Comparison of ENCODE assay signal across 8 mouse cellular contexts in the genomic region with DNA sequence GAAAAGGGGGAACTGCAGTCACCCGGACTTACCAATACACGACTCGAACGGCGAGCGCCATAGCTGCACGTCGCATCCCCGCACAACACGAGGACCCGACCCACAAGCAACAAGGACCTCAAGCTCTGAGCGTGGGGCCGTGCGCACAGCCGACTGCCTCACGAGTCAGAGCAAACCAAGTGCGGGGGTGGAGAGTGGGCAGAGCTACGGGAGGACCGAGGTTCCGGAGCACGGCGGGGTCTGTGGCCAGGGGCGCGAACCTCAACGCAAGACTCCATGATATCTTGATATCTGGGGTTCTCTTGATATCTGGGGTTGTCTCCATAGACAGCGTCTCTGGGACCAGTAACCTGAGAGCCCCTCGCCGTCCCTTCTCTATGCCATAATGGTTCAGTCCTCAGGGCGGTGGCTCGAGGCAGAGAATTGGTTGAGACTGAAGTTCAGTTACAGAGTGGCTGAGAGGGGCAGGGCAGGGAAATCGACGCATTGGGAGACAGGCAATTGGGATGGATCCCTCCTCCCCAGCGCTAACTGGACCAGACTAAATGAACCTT. TPM values are rescaled to one million over a fixed set of nuclear protein-coding genes. Genes with fewer than 3 reads are reported as not detected.
A peak's percentile ranks its signal among the peaks of the same experiment; 100 is the strongest.
DNase-seq lines count a peak whose midpoint lies in the region; ATAC-seq and TF ChIP-seq lines count a peak whose summit lies in the region.

A gene (minus strand): TSS at position 183 of the 554 bp plus-strand sequence.

- peak within 1 kb of the TSS; percentile 93 for H3K9ac ChIP-seq in ES-E14 (ENCODE audit: insufficient read depth, low read depth, low read length, poor library complexity, severe bottlenecking)
- H3K9ac ChIP-seq in forebrain, embryonic 16.5 days (replicated peaks; ENCODE audit: low read depth, low read length), result peak within 1 kb of the TSS; percentile 79
- H3K9ac ChIP-seq in lung, embryonic 14.5 days, result peak within 1 kb of the TSS; percentile 83

- H3K36me3 ChIP-seq in ES-E14 (ENCODE audit: control insufficient read depth, insufficient read depth, low read length, poor library complexity, severe bottlenecking), result peaks cover 25% of the 10 kb centered on the region
- H3K36me3 ChIP-seq in forebrain, embryonic 16.5 days (ENCODE audit: control insufficient read depth, insufficient read depth), result peaks cover 15% of the 10 kb centered on the region
- peaks cover 23% of the 10 kb centered on the region for H3K36me3 ChIP-seq in lung, embryonic 14.5 days (ENCODE audit: insufficient read depth)
- H3K36me3 ChIP-seq in thymus, adult 2 months (ENCODE audit: control insufficient read depth, insufficient read depth, low read length), result peaks cover 11% of the 10 kb centered on the region; the same call in 1 of the 2 replicates

- under 1% methylated on average over 33 of the region's 33 CpGs for WGBS in forebrain, embryonic 16.5 days
- under 1% methylated on average over 33 of the region's 33 CpGs for WGBS in lung, embryonic 14.5 days
- under 1% methylated on average over 33 of the region's 33 CpGs for WGBS in olfactory bulb, adult 2 months
- under 1% methylated on average over 33 of the region's 33 CpGs for WGBS in thymus, adult 2 months

- no peaks in the 10 kb centered on the region for H3K9me3 ChIP-seq in ES-E14 (ENCODE audit: control insufficient read depth, insufficient read depth, low read depth, low read length)
- no peaks in the 10 kb centered on the region for H3K9me3 ChIP-seq in forebrain, embryonic 16.5 days (ENCODE audit: control insufficient read depth, low read length)
- H3K9me3 ChIP-seq in lung, embryonic 14.5 days (ENCODE audit: low read depth, low read length), result no peaks in the 10 kb centered on the region

- ATAC-seq in forebrain, embryonic 16.5 days, result peak; percentile 96
- peak; percentile 96 for ATAC-seq in lung, embryonic 14.5 days (ENCODE audit: insufficient read depth)

- peaks cover 3 to 21% of the 10 kb centered on the region in 2 experiments; a peak in 1 of 4 replicates for H3K4me1 ChIP-seq in ES-E14 (ENCODE audit: control insufficient read depth in 2 of 2, insufficient read depth in 2 of 2, low read length in 2 of 2, poor library complexity in 1 of 2)
- H3K4me1 ChIP-seq in forebrain, embryonic 16.5 days (replicated peaks; ENCODE audit: control insufficient read depth, insufficient read depth, low read length), result peaks cover 24% of the 10 kb centered on the region
- H3K4me1 ChIP-seq in lung, embryonic 14.5 days (ENCODE audit: insufficient read depth), result peaks cover 8% of the 10 kb centered on the region; the same call in 1 of the 2 replicates
- H3K4me1 ChIP-seq in olfactory bulb, adult 2 months (ENCODE audit: control insufficient read depth, insufficient read depth, low read length), result peaks cover 15% of the 10 kb centered on the region
- H3K4me1 ChIP-seq in thymus, adult 2 months (replicated peaks; ENCODE audit: control insufficient read depth, insufficient read depth, low read length), result peaks cover 24% of the 10 kb centered on the region

- peak; percentile 86 for DNase-seq in ES-E14 (ENCODE audit: low read depth, low spot score)
- peak; percentile 92 for DNase-seq in cerebellum, adult 11-12 months
- peak; percentile 90 to 96 for DNase-seq in heart, postnatal 36 days
- DNase-seq in layer of hippocampus, adult 2 months (ENCODE audit: low spot score in 2 of 2), result peak; percentile 92 to 93
- peak; percentile 95 for DNase-seq in lung, embryonic 14.5 days
- peak; percentile 91 for DNase-seq in thymus, adult 2 months

- peak; percentile 90 for TF ChIP-seq POLR2A in olfactory bulb, adult 2 months (IDR thresholded peaks at IDR 0.05; ENCODE audit: insufficient read depth, low read depth, low read length)
- peak; percentile 78 for TF ChIP-seq POLR2A in thymus, adult 2 months (IDR thresholded peaks at IDR 0.05; ENCODE audit: control insufficient read depth, extremely low read depth, insufficient read depth, low read length, poor library complexity)

- H3K4me2 ChIP-seq in forebrain, embryonic 16.5 days (ENCODE audit: low read length), result peak within 1 kb of the TSS; percentile 81
- peak within 1 kb of the TSS; percentile 82 for H3K4me2 ChIP-seq in lung, embryonic 14.5 days

- no peaks in the 10 kb centered on the region for H3K27me3 ChIP-seq in forebrain, embryonic 16.5 days (replicated peaks; ENCODE audit: control insufficient read depth, insufficient read depth, low read length)
- H3K27me3 ChIP-seq in lung, embryonic 14.5 days (ENCODE audit: insufficient read depth, low read length), result no peaks in the 10 kb centered on the region
- no peaks in the 10 kb centered on the region for H3K27me3 ChIP-seq in thymus, adult 2 months (ENCODE audit: control insufficient read depth, insufficient read depth, low read length)

- intact Hi-C loops in heart, postnatal 36 days (cut with DNase I), result loop anchor here (5.0 kb wide), 1 partner anchor 130 kb away; no protein-coding TSS in a partner anchor

- peak within 1 kb of the TSS; percentile 69 to 87 for H3K4me3 ChIP-seq in ES-E14 (ENCODE audit: insufficient read depth in 1 of 2, low read depth in 1 of 2, low read length in 2 of 2, poor library complexity in 1 of 2, severe bottlenecking in 1 of 2)
- peak within 1 kb of the TSS; percentile 89 for H3K4me3 ChIP-seq in forebrain, embryonic 16.5 days (replicated peaks; ENCODE audit: low read length)
- H3K4me3 ChIP-seq in layer of hippocampus, adult 2 months, result peak within 1 kb of the TSS; percentile 95
- H3K4me3 ChIP-seq in lung, embryonic 14.5 days (ENCODE audit: low read depth, low read length), result peak within 1 kb of the TSS; percentile 80
- peak within 1 kb of the TSS; percentile 75 for H3K4me3 ChIP-seq in olfactory bulb, adult 2 months (ENCODE audit: insufficient read depth, low read depth, low read length)
- peak within 1 kb of the TSS; percentile 97 for H3K4me3 ChIP-seq in thymus, adult 2 months (ENCODE audit: control insufficient read depth, insufficient read depth, low read length)

- H3K27ac ChIP-seq in ES-E14 (ENCODE audit: insufficient read depth, low read depth, low read length, poor library complexity, severe bottlenecking), result peak within 1 kb of the TSS; percentile 73
- peak within 1 kb of the TSS; percentile 80 for H3K27ac ChIP-seq in forebrain, embryonic 16.5 days (ENCODE audit: low read length)
- peak within 1 kb of the TSS; percentile 100 for H3K27ac ChIP-seq in layer of hippocampus, adult 2 months
- peak within 1 kb of the TSS; percentile 84 for H3K27ac ChIP-seq in lung, embryonic 14.5 days (ENCODE audit: low read depth)
- peak within 1 kb of the TSS; percentile 94 for H3K27ac ChIP-seq in olfactory bulb, adult 2 months (ENCODE audit: insufficient read depth, low read depth, low read length)
- peak within 1 kb of the TSS; percentile 52; the same call in 1 of the 2 replicates for H3K27ac ChIP-seq in thymus, adult 2 months (ENCODE audit: control insufficient read depth, insufficient read depth, low read length)

- in situ Hi-C loops in ES-E14 (cut with MboI; ENCODE audit: low sequenced_read_pairs in 2 of 2, unreplicated experiment in 2 of 2), result no loop called here

- no peak for TF ChIP-seq CTCF in layer of hippocampus, adult 2 months (conservative IDR thresholded peaks at IDR 0.05)
- no peak for TF ChIP-seq CTCF in lung, embryonic 14.5 days (IDR thresholded peaks at IDR 0.05; ENCODE audit: low read depth)
- no peak for TF ChIP-seq CTCF in olfactory bulb, adult 2 months (IDR thresholded peaks at IDR 0.05; ENCODE audit: insufficient read depth, low read depth, low read length)
- TF ChIP-seq CTCF in thymus, adult 2 months (IDR thresholded peaks at IDR 0.05; ENCODE audit: borderline replicate concordance, control insufficient read depth, extremely low read depth, insufficient read depth, low read length, poor library complexity), result no peak

TF ChIP-seq in ES-E14, 5 proteins besides CTCF, POLR2A, EP300 and RAD21:
- TF ChIP-seq ZNF384 (IDR thresholded peaks at IDR 0.05; ENCODE audit: low read depth, low read length) (no peak), ZC3H11A (IDR thresholded peaks at IDR 0.05; ENCODE audit: borderline replicate concordance, low read depth, low read length) (no peak), HCFC1 (IDR thresholded peaks at IDR 0.05; ENCODE audit: borderline replicate concordance, insufficient read depth, low read length) (no peak), MAFK (IDR thresholded peaks at IDR 0.05; ENCODE audit: insufficient read depth, low read depth, low read length) (no peak), CHD2 (IDR thresholded peaks at IDR 0.05; ENCODE audit: low read depth, low read length) (no peak)
TF ChIP-seq in ES-E14: peak in this region for 0.

RNA-seq across cellular contexts. Expression of the gene that starts here (rescaled TPM):
- total RNA-seq in ES-E14 (2012; rRNA removed), result 36.3 and 54.0 TPM in 2 replicates
- 1,473 and 1,544 TPM in 2 replicates for polyA plus RNA-seq in forebrain, embryonic 16.5 days (2015; fragmentation: Nextera tagmentation; extraction: Ambion mirVana)
- 100 to 1,000 TPM; 169 to 178 TPM for total RNA-seq in heart, postnatal 36 days (2021)
- total RNA-seq in layer of hippocampus, adult 2 months (2021), result 1,000 to 10,000 TPM; 1,462 to 1,494 TPM
- 909 and 927 TPM in 2 replicates for polyA plus RNA-seq in lung, embryonic 14.5 days (2014; fragmentation: Nextera tagmentation; extraction: Ambion mirVana)
- polyA plus RNA-seq in olfactory bulb, adult 2 months (2012; ENCODE audit: insufficient read depth, insufficient read length, low replicate concordance, missing spikeins), result 430 TPM in 1 of 2 replicates, not detected in the other
- 408 and 474 TPM in 2 replicates for polyA plus RNA-seq in thymus, adult 2 months (2012; rRNA removed)

Comparison
In these comparisons a context has a peak if more than half of its experiments do, and no peak if none do; other contexts are left out.
1. Peak in every context shown above with its lines: DNase-seq, ATAC-seq, H3K4me3 ChIP-seq and H3K27ac ChIP-seq.
2. RNA of the gene that starts here (total RNA-seq): 1,462 to 1,494 TPM in layer of hippocampus, adult 2 months; 169 to 178 TPM in heart, postnatal 36 days and 36.3 to 54.0 TPM in ES-E14; every median in the first group is over 4 times any median in the second.